Mouse (Mus musculus) A20 (cell line): ENCODE results near the gene Prmt7.

Source experiments
- DNase-seq: peaks from one replicate; pipeline ENCODE4 v3.0.0-alpha.2; 2011; ENCODE audit warnings: low read depth, low spot score

Gene Prmt7

GRCm38 (mm10) chr8:106288732-106289131 is 78.0 kb downstream of the Prmt7 start:
- DNase-seq, result no peak

- no peak for DNase-seq
Measured at GRCm38 (mm10) chr8:106289464-106289863, 78.7 kb downstream of the Prmt7 start.

- peak; percentile 82 for DNase-seq
Measured at GRCm38 (mm10) chr8:106292484-106293396, 82.0 kb downstream of the Prmt7 start.

- DNase-seq, result no peak
Measured at GRCm38 (mm10) chr8:106298261-106298660, 87.5 kb downstream of the Prmt7 start.

- no peak for DNase-seq
Measured at GRCm38 (mm10) chr8:106298846-106299245, 88.1 kb downstream of the Prmt7 start.

GRCm38 (mm10) chr8:106299686-106300085 is 89.0 kb downstream of the Prmt7 start:
- peak; percentile 21 for DNase-seq

GRCm38 (mm10) chr8:106300739-106301715 is 90.3 kb downstream of the Prmt7 start:
- no peak for DNase-seq
